Mouse (Mus musculus) heart, embryonic 13.5 days (tissue): Measurements from ENCODE around the gene Tom1l2. TPM values are rescaled to one million over a fixed set of nuclear protein-coding genes. Genes with fewer than 3 reads are reported as not detected.

ENCODE experiments used
- ATAC-seq: fragments of 200-750 bp; cut with Nextera tagmentation; 2 replicates; pipeline ENCODE4 v1.8.0; 2017; ENCODE audit warnings: moderate TSS enrichment; ENCODE audit not compliant: insufficient number of reproducible peaks, low FRiP score, low TSS enrichment; ENCODE audit errors: extremely low read depth
- H3K27ac ChIP-seq: fragments of 300-500 bp; sonication (generic); replicated peaks from 2 replicates; pipeline ENCODE4 v1.5.1; 2015; ENCODE audit warnings: moderate library complexity, mild to moderate bottlenecking, inconsistent platforms
- H3K27me3 ChIP-seq: fragments of 300-500 bp; sonication (generic); replicated peaks from 2 replicates; pipeline ENCODE4 v1.6.1; 2015; ENCODE audit warnings: mild to moderate bottlenecking, inconsistent platforms
- H3K36me3 ChIP-seq: fragments of 300-500 bp; sonication (generic); 2 replicates; pipeline ENCODE4 v1.6.1; 2015; ENCODE audit warnings: mild to moderate bottlenecking, inconsistent platforms
- H3K4me1 ChIP-seq: fragments of 300-500 bp; sonication (generic); 2 replicates; pipeline ENCODE4 v1.6.1; 2015; ENCODE audit warnings: inconsistent platforms
- H3K4me2 ChIP-seq: fragments of 300-500 bp; sonication (generic); 2 replicates; pipeline ENCODE4 v1.6.1; 2015; ENCODE audit warnings: inconsistent platforms, mild to moderate bottlenecking, moderate library complexity
- H3K4me3 ChIP-seq: fragments of 300-500 bp; sonication (generic); 2 replicates; pipeline ENCODE4 v1.5.1; 2015; ENCODE audit warnings: moderate library complexity, mild to moderate bottlenecking, inconsistent platforms
- H3K9ac ChIP-seq: fragments of 300-500 bp; sonication (generic); 2 replicates; pipeline ENCODE4 v1.6.1; 2015; ENCODE audit warnings: inconsistent platforms, mild to moderate bottlenecking, moderate library complexity
- H3K9me3 ChIP-seq: fragments of 300-500 bp; sonication (generic); 2 replicates; pipeline ENCODE4 v1.6.1; 2016; ENCODE audit warnings: inconsistent platforms
- WGBS: fragments of 180-500 bp; shearing (Covaris S2); methylation state at CpG from one replicate; pipeline ENCODE4 v1.1.7; 2015; ENCODE audit warnings: mixed read lengths; 5-methylcytosine and 5-hydroxymethylcytosine counted together
- polyA plus RNA-seq: library from polyadenylated mRNA; unstranded; fragments of >200 nt; fragmentation: Nextera tagmentation; extraction: Ambion mirVana; gene quantifications from 2 replicates; pipeline ENCODE4 v1.2.1, GENCODE M21; 2015

Tom1l2 gene
- polyA plus RNA-seq, 1 experiment from 2014 or later, result 28.7 TPM

DNA sequence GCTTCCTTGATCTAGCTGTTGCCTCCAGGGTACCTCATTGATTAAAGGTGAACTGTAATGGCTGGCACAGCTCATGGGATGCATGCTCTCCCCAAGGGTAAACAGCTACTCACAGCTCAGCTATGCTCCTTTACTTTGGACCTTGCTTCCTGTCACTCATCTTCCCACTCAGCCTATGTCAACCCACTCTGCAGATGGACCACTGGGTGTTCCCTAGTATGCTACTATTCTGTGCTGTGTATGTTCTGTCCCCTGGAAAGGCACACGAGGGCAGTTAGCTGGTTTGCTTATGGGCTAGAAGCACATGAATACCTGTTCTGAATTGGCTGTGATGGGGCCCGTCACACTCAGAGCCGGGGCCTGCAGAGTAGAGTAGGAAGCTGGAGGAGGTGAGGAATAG is 92.0 kb downstream of the Tom1l2 start:
- Histone ChIP-seq H3K4me3 (no peak overlapping the region), H3K4me2 (no peak overlapping the region), H3K36me3 (peaks cover 40% of the 10 kb centered on the region)

DNA sequence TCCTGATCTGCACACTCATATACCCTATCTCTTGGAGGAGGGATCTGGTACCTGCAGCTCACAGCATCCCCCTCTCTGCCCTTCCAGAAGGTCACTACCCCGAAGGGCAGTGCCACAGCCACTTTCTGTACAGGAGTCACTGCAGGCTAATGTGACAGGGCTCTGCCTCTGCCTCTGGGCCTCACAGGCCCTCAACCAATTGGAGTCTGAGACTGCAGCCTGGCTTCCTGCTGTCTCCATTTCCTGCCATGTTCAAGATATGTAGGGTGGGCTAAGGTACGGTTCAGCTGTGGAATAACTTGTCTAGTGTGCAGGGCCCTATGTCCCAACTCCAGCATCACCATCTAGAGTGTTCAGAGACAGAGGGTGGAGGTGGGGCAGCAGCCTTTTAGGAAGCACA is 95.0 kb downstream of the Tom1l2 start:
- Histone ChIP-seq H3K27ac (no peak overlapping the region), H3K9me3 (no peaks in the 10 kb centered on the region), H3K4me2 (no peak overlapping the region), H3K36me3 (peaks cover 43% of the 10 kb centered on the region), H3K4me1 (peaks cover 54% of the 10 kb centered on the region), H3K9ac (no peak overlapping the region), H3K4me3 (no peak overlapping the region), H3K27me3 (no peaks in the 10 kb centered on the region)
- 58% methylated on average over 2 of the region's 2 CpGs for WGBS
- ATAC-seq, result no peak

More for the DNA sequence above, 92.0 kb downstream of the Tom1l2 start:
- Histone ChIP-seq H3K4me1 (peaks cover 24% of the 10 kb centered on the region), H3K9ac (no peak overlapping the region), H3K9me3 (no peaks in the 10 kb centered on the region), H3K27me3 (no peaks in the 10 kb centered on the region), H3K27ac (no peak overlapping the region)
- WGBS, result 78% methylated on average over 3 of the region's 3 CpGs
- no peak; the same call in 1 of the 2 replicates for ATAC-seq

DNA sequence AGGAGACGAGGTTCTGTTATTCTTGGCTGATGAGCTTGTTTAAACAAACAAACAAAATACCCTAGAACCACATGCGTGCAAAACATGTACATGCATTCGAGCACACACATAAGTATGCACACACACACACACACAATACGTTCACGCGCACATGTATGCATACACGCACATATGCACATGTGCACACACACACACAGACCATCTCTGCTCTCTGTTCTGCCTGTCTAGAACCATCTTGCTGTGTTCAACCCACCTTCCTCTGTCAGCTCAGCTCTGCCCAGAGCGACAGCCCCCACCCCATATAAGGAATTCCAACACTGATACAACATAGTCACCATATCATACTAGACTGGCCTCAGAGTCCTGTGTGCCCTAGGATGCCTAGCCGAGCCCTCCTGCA is 96.0 kb downstream of the Tom1l2 start:
- ATAC-seq, result no peak
- WGBS, result 74% methylated on average over 9 of the region's 9 CpGs
- H3K27me3 ChIP-seq, result no peaks in the 10 kb centered on the region
- H3K9ac ChIP-seq, result no peak overlapping the region
- no peak overlapping the region for H3K4me3 ChIP-seq
- H3K4me2 ChIP-seq, result no peak overlapping the region
- H3K27ac ChIP-seq, result peak overlapping the region; percentile 55; the same call in 1 of the 2 replicates
- H3K9me3 ChIP-seq, result no peaks in the 10 kb centered on the region
- H3K36me3 ChIP-seq, result peaks cover 43% of the 10 kb centered on the region
- H3K4me1 ChIP-seq, result peaks cover 63% of the 10 kb centered on the region

DNA sequence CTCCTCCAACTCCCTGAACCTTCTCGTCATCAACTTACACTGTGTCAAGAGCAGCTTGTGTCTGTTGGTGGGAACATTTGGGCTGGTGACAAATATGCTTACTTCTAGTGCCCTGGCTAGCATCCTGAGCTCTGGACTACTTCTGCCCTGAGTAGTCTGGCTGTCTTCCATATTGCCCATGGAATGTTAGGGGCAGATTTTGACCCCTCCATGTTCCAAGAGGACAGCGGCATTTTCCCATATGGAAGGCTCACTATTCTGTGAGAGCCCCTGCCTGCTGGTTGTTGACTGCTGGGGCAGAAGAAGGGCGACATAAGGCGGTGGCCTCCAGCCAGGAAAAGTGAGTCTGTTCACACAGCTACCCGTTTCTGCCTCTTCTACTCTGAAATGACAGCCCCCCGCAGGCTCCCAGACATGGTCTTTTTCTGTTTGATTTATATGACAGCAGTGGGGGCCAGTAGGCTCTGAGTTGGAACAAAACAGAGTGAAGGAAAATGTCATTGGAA is 96.5 kb downstream of the Tom1l2 start:
- no peak for ATAC-seq
- peak overlapping the region; percentile 55 for H3K27ac ChIP-seq
- H3K36me3 ChIP-seq, result peaks cover 44% of the 10 kb centered on the region
- no peaks in the 10 kb centered on the region for H3K27me3 ChIP-seq
- no peaks in the 10 kb centered on the region for H3K9me3 ChIP-seq
- H3K4me3 ChIP-seq, result no peak overlapping the region
- H3K4me2 ChIP-seq, result no peak overlapping the region
- peaks cover 68% of the 10 kb centered on the region for H3K4me1 ChIP-seq
- H3K9ac ChIP-seq, result no peak overlapping the region; the same call in 1 of the 2 replicates
- 48% methylated on average over 6 of the region's 6 CpGs for WGBS

DNA sequence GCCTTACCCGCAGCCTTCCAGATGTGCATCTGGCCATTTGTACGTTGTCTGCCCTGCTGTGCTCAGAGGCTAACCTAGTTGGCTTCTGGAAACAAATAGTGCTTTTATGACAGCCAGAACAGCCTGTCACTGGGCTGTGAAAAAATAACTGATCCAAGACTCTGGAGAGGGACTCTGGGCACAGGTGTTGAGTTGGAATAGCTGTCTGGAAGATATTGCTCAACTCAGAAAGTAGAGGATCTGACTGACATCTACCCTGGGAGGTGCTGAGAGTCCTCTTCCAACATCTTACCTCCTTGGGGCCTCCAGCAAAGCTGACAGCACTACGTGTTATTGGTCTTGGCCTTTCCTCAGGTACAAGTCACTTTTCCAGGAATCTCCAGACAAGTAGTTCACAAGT is 97.1 kb downstream of the Tom1l2 start:
- WGBS, result 80% methylated on average over 3 of the region's 3 CpGs
- H3K4me3 ChIP-seq, result no peak overlapping the region

DNA sequence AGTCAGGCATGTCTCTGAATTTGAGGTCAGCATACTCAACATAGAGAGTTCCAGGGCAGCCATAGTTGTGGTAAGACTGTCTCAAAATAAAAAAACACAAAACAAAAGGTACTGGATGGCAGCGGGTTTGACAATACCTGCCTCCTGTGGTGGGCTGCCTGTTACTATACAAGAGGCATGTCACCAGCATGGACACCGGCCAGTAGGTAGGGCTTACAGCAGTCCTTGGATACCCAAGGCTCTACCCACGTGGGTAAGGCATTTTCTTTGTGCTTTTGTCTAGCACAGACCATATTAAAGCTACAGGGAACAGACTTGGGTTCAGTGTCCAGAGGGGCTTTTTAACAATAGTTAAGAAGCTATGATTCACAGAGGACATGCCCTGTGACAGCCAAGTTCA is 97.5 kb downstream of the Tom1l2 start:
- Histone ChIP-seq H3K27me3 (no peaks in the 10 kb centered on the region), H3K36me3 (peaks cover 42% of the 10 kb centered on the region), H3K4me2 (no peak overlapping the region), H3K4me3 (no peak overlapping the region), H3K27ac (peak overlapping the region; percentile 71; the same call in 1 of the 2 replicates), H3K9me3 (no peaks in the 10 kb centered on the region), H3K9ac (0 out of 2 replicates have a peak overlapping the region, but pooled peaks have one; percentile 5), H3K4me1 (peaks cover 68% of the 10 kb centered on the region)
- 84% methylated on average over 3 of the region's 3 CpGs for WGBS
- ATAC-seq, result no peak

More for the DNA sequence above, 97.1 kb downstream of the Tom1l2 start:
- Histone ChIP-seq H3K36me3 (peaks cover 38% of the 10 kb centered on the region), H3K4me1 (peaks cover 68% of the 10 kb centered on the region), H3K9me3 (no peaks in the 10 kb centered on the region), H3K4me2 (no peak overlapping the region), H3K27me3 (no peaks in the 10 kb centered on the region), H3K9ac (0 out of 2 replicates have a peak overlapping the region, but pooled peaks have one; percentile 5), H3K27ac (no peak overlapping the region)
- ATAC-seq, result no peak

DNA sequence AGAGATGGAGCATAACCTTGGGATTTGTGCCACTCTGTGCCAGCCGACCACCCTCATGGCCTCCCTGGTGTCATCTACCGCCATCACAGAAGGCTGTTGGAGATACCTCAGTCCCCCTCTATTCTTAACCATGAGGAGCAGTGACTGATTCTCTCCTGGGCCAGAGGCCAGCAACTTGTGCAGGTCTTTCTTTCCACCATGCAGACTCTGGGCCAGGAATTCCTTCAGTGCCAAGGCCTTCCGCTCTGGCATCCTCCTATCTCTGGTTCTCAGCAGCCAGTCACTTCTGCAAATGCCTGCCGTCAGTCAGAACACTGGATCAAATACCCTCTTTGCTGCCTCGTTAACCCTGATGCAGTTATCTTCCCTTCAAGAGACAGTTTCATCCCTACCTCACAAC is 98.4 kb downstream of the Tom1l2 start:
- Histone ChIP-seq H3K4me3 (no peak overlapping the region), H3K4me1 (peaks cover 68% of the 10 kb centered on the region), H3K4me2 (no peak overlapping the region), H3K9ac (0 out of 2 replicates have a peak overlapping the region, but pooled peaks have one; percentile 11), H3K27me3 (no peaks in the 10 kb centered on the region), H3K36me3 (peaks cover 37% of the 10 kb centered on the region), H3K9me3 (no peaks in the 10 kb centered on the region), H3K27ac (peak overlapping the region; percentile 71)
- 39% methylated on average over 5 of the region's 5 CpGs for WGBS
- ATAC-seq, result no peak

DNA sequence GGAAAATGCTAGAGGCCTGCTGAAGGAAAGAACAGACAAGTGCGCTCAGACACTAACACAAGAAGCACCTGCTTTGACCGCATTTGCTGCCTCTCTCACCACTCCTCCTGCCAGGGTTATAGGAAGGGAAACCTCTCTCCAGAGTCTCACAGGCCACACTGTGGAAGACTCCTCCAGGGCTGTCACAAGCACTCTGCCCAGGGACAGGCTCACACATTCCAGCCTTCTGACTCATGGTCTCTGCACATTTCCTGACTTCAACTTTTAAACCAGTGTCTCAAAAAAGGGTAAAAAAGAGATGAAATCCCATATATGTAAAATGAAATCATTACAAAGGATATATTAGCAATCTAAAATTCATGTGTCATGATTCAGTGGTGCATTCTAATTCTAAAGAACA is 99.2 kb downstream of the Tom1l2 start:
- Histone ChIP-seq H3K9ac (no peak overlapping the region), H3K4me3 (no peak overlapping the region), H3K36me3 (peaks cover 36% of the 10 kb centered on the region), H3K27ac (peak overlapping the region; percentile 71), H3K4me2 (no peak overlapping the region), H3K9me3 (no peaks in the 10 kb centered on the region), H3K4me1 (peaks cover 75% of the 10 kb centered on the region), H3K27me3 (no peaks in the 10 kb centered on the region)
- ATAC-seq, result no peak
- WGBS, result 58% methylated on average over 2 of the region's 2 CpGs

DNA sequence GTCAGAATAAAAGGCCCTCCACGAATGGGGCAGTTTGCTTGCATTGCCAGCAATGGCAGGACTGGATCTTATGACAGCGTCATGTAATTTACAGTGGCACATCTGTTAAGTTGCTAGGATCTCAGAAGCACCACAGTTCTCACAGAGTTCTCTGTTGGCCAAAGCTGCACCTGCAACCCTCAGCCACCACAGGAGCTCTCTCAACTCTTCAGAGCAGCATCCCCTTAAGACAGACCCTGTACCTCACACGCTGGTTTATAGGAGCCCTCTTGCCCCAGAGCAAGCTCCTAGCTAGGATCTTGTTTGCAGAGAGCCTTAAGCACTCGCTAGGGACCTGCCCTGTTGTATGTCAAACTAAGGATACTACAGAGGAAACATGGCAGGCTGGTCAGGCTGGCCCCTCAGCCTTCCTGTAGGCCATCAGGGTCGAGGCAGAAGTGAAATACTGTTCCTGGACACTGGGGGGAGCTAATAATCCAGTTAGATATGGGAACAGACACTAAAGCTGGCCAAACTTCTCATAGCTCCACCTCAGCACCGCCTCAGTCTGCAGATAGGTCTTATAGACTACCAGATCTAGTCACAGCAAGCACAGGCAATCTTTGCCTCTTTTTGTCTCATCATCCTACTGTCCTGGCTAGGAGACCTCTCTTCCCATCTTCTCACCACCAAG is 101.6 kb downstream of the Tom1l2 start:
- Histone ChIP-seq H3K4me2 (no peak overlapping the region), H3K4me3 (no peak overlapping the region)
- no peak for ATAC-seq

DNA sequence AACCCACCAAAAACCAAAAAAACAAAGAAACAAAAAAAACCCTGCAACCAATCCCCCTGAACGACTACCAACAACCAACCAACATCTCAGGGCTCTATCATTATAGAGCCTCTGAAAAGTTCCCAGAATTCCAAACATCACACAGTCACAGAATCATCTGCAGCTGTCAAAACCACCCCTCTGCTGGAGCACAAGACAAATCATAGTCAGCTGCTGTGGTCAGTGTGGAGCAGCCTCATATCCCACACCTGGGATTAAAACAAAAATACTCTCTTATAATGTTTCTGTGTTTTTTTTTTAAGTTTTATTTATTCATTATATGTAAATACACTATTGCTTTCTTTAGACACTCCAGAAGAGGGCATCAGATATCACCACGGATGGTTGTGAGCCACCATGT is 102.8 kb downstream of the Tom1l2 start:
- Histone ChIP-seq H3K9ac (no peak overlapping the region), H3K36me3 (peaks cover 28% of the 10 kb centered on the region), H3K4me2 (no peak overlapping the region), H3K9me3 (no peaks in the 10 kb centered on the region), H3K27ac (no peak overlapping the region), H3K4me1 (peaks cover 62% of the 10 kb centered on the region), H3K27me3 (no peaks in the 10 kb centered on the region), H3K4me3 (no peak overlapping the region)
- no peak for ATAC-seq
- WGBS, result 74% methylated on average over 2 of the region's 2 CpGs

More for the DNA sequence above, 101.6 kb downstream of the Tom1l2 start:
- Histone ChIP-seq H3K4me1 (peaks cover 63% of the 10 kb centered on the region), H3K9me3 (no peaks in the 10 kb centered on the region), H3K27me3 (no peaks in the 10 kb centered on the region), H3K36me3 (peaks cover 26% of the 10 kb centered on the region), H3K9ac (no peak overlapping the region; the same call in 1 of the 2 replicates), H3K27ac (no peak overlapping the region)
- 61% methylated on average over 6 of the region's 6 CpGs for WGBS

DNA sequence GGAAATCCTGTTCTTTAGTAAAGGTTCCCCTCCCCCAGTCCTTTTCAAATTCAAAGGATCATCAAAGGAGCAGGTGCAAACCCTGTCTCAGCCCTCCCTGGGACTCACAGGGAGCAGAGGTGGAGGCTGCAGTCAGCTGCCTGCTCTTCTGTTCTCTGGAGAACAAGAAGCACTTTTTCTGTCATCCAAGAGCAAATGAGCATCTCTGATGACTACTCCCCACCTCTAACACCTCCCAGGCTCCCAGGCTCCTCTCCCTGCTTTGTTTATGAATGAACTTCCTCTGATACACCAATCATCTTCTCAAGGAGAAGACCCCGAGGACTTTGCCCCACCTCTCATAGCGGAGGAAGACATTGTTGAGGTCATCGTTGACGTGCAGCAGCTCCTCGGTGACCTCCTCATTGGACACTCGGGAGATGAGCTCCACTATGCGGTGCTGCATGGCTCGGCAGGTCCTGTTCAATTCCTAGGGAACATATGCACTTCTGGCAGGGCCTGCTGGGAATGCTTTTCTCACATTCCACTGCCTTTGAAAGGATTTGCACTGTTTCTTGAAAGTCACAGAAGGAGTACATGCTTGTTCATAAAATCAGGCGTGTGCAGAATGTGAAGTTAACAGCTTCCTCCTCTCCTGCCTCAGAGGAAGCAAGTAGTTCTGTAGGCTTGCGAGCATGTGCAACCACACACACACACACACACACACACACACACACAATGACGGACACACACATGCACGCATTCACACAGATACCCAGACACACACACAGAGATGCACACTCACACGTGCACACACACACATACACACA is 103.9 kb downstream of the Tom1l2 start:
- H3K4me1 ChIP-seq, result peaks cover 56% of the 10 kb centered on the region
- no peak overlapping the region for H3K9ac ChIP-seq
- ATAC-seq, result no peak
- H3K27ac ChIP-seq, result no peak overlapping the region
- no peaks in the 10 kb centered on the region for H3K27me3 ChIP-seq
- no peak overlapping the region for H3K4me2 ChIP-seq
- no peaks in the 10 kb centered on the region for H3K9me3 ChIP-seq
- 50% methylated on average over 13 of the region's 13 CpGs for WGBS
- H3K4me3 ChIP-seq, result no peak overlapping the region
- H3K36me3 ChIP-seq, result peaks cover 31% of the 10 kb centered on the region
